Mouse (Mus musculus): ENCODE data around the gene Glipr1l3. TPM values are rescaled to one million over a fixed set of nuclear protein-coding genes. Genes with fewer than 3 reads are reported as not detected.
"Not testable (repeated sequence)": the region's sequence is repeated elsewhere in the genome, so short reads cannot be mapped to it uniquely, and the experiment has no call there.

The Glipr1l3 gene
- not detected for total RNA-seq (2021)
- long read RNA-seq, result 0 reads

DNA sequence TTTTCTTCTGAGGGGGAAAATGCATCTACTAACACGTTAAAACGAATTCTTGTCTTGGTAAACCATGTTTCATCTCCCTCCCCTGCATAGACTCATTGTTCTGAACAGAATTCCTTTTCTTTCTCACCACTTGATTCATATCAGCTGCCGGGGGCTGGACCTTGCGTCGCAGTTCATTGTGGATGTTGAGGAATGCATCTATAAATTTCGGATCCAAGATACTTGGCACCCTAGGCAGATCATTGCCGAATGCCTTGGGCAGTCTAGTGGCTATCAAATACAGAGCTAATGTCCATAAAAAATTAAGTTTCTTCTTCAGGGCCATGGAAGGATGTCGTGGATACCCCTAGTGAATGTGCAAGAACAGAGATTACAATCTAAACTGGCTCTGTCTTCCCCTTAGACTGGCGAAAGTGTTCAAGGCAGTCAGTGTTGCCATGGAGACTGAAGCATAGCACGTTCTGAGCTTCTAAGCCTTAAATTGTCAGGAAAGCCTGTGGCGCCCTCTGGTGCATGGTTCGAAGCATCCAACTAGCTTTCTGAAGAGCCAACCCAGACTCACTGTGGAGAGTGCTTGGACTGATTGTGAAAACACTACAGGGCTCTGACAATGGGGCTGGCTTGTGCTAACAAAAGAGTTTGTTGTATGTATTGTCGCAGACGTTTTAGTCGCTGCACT, at the start of gene Glipr1l3:
Gene Glipr1l3 (minus strand): TSS at position 446 of the 679 bp plus-strand sequence.
- DNase-seq (ENCODE audit: low spot score in 2 of 2), result peak; percentile 85 to 94

GRCm38 (mm10) chr10:112203463-112203862, 43.3 kb upstream of the Glipr1l3 start:
- DNase-seq (ENCODE audit: low spot score in 2 of 2), result peak; percentile 55 to 71

- DNase-seq (ENCODE audit: low spot score in 2 of 2), result not testable (repeated sequence)
Observed at GRCm38 (mm10) chr10:112193919-112194318, 33.8 kb upstream of the Glipr1l3 start.

GRCm38 (mm10) chr10:112177027-112177426, 16.9 kb upstream of the Glipr1l3 start:
- not testable (repeated sequence) for DNase-seq (ENCODE audit: low spot score in 2 of 2)

DNA sequence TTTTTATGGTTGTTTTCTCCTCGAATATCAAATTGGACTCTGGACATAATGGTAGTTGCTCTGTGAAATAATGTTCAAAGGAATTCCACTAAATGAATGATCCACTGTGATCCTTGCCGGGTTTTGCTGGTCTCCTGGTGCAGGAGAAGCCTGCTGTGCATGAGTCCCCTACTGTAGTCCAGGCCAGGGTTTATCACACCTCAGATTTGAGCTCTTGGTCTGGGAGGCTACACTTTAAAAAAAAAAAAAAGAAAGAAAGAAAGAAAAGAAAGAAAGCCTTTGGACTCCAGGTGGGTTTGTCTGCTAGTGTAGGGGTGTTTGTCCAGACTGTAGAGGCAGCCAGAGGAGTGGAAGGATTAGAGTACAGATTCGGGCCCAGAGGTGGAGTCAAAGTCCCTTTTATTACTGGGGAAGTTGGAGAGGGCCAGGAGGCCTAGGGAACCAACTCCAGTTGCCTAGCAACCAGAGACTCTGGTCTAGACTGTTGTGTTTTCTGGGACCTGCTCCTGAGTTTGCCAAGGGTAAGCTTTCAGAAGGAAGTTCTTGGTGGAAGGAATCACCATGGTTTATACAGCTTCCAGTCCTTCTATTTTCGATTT, 3.1 kb upstream of the Glipr1l3 start, which contains the start of gene Caps2:
Gene Caps2 (plus strand): TSS at position 454 of the 599 bp plus-strand sequence.
- DNase-seq (ENCODE audit: low spot score in 2 of 2), result peak in 1 of 2 experiments; percentile 12

DNA sequence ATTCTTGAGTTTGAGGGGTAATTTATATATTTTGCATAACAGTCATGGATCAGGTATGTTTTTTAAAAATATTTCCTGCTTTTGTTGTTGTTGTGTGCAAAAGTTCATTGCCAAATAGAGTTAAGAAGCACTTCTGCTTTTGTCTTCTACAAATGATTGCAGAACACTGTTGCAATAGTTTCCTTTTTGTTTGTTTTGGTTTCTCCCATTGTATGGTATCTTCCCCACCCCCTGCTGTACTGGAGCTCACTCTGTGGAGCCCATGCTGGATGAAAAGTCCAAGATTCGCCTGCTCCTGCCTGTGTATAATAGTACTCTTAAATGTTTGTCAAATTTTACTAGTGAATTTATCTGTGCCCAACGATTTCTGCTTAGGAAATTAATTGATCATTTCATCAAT, 20.3 kb downstream of the Glipr1l3 start:
- no peak for DNase-seq (ENCODE audit: low spot score in 2 of 2)

- no peak for DNase-seq (ENCODE audit: low spot score in 2 of 2)
Observed at GRCm38 (mm10) chr10:112138871-112139430, 21.2 kb downstream of the Glipr1l3 start.

GRCm38 (mm10) chr10:112138050-112138870, 21.9 kb downstream of the Glipr1l3 start:
- peak in 1 of 2 experiments; percentile 67 for DNase-seq (ENCODE audit: low spot score in 2 of 2)

DNA sequence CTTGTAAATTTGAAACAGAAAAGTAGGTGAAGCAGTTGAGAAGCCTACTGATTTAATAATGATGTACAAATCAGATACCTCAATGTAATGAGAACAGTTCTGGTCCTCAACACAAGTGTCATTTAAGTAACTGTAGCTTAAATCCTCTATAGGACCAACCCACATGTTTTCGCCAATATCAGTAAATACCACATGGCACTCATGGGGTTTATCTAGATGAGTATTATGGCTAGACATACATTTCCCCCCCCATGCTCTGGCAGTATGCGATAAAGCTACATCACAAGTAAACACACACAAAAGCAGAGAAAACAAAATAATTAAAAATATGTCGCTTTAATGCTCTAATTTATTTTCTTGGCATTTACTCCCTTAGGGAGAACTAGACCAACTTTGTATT, 27.9 kb downstream of the Glipr1l3 start:
- DNase-seq (ENCODE audit: low spot score in 2 of 2), result no peak

- not testable (repeated sequence) for DNase-seq (ENCODE audit: low spot score in 2 of 2)
Observed at GRCm38 (mm10) chr10:112127682-112128230, 32.4 kb downstream of the Glipr1l3 start.

DNA sequence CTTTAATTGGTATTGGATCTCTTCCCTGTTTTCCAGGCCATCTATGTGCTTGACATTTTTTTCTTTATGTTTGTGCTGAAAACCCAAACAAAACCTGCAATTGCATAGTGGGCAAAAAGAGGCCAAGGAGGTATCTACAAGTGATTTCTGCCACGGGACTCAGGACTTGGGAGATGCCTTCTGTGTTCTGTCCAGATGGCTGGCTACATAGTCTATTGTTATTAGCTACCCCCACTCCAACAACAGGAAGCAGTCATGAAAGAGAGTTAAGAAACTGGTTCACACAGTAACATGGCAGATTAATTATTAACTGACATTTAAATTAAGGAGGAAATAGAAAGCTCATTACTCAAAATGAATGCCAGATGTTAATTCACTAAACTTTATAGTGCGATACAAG, 35.0 kb downstream of the Glipr1l3 start:
- not testable (repeated sequence) for DNase-seq (ENCODE audit: low spot score in 2 of 2)

- DNase-seq (ENCODE audit: low spot score in 2 of 2), result no peak
Observed at GRCm38 (mm10) chr10:112110401-112110800, 49.7 kb downstream of the Glipr1l3 start.

DNA sequence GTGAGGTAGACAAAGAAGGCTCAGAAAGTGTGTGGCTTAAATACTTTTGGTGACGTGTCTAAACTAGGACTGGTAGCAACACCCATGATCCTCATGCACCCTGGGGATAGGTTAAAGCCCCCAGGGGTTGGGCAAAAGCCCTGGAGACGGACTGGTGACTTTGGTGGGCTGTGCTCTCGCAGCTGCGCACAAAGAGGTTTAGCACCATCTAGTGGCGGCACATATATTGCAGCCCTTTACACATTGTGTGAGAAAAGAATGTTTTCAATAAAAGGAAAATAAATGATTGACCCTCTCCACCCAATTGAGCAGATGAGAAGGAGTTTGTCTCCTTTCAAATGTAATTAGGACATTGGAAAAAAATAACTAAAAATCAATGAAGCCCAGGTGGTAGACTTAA, 54.3 kb downstream of the Glipr1l3 start:
- DNase-seq (ENCODE audit: low spot score in 2 of 2), result peak; percentile 28 to 74

Other genes starting within 250 kb of the Glipr1l3 start
- gene Krr1, start 187.7 kb downstream of the Glipr1l3 start, total RNA-seq (2021), result 10 to 100 TPM; 35.0 to 35.6 TPM
- 1 to 10 TPM in 1 of 2 experiments, under 1 TPM in 1; 0.81 to 1.8 TPM for gene Glipr1, start 157.7 kb downstream of the Glipr1l3 start, total RNA-seq (2021)
- not detected for gene Glipr1l1, start 100.1 kb downstream of the Glipr1l3 start, total RNA-seq (2021)
- not detected for gene Glipr1l2, start 77.0 kb downstream of the Glipr1l3 start, total RNA-seq (2021)
- under 1 TPM; 0.23 to 0.32 TPM for gene Caps2, start 3.3 kb upstream of the Glipr1l3 start, total RNA-seq (2021)
- gene Kcnc2, start 110.8 kb upstream of the Glipr1l3 start, total RNA-seq (2021), result 10 to 100 TPM; 79.8 to 84.2 TPM

All from layer of hippocampus, adult 18-20 months (tissue).